39 mouse cellular contexts compared by ENCODE assay signal in the genomic region with DNA sequence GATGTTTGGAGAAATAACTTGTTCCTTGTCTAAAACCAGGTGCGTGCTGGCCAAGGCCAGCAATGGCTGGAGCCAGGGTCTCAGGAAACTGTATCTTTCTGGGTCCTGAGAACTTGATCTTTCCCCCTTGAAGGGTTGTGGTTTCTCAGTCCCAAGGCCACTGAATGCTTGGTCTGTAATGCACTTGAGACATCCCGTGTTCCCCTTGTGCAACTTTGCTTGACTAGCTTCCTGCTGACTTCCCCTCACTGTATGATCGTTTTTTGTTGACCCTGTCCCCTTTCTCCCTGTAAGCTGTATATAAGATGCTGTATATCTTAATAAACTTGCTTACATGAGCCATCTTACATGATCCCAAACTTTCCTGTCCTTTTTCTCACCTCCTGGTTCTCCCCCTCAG. TPM values are rescaled to one million over a fixed set of nuclear protein-coding genes. Genes with fewer than 3 reads are reported as not detected.
"Had no signal": no experiment of that assay in that cellular context is flagged by ENCODE, and none has a peak within 500 bp of the region (broad histone marks: within the 10 kb centered on the region; RNA-seq: fewer than 3 reads in every experiment).

No protein-coding gene starts in this region.

- H3K4me3 ChIP-seq: gastrocnemius, adult 2 months; heart, adult 2 months; heart, embryonic 10.5 days; heart, embryonic 12.5 days; hindbrain, embryonic 10.5 days; hindbrain, embryonic 12.5 days; intestine, embryonic 15.5 days; layer of hippocampus, adult 2 months; left cerebral cortex, adult 2 months; limb, embryonic 10.5 days; limb, embryonic 12.5 days; liver, embryonic 12.5 days had no signal

- H3K36me3 ChIP-seq: heart, embryonic 10.5 days; heart, embryonic 12.5 days; hindbrain, embryonic 10.5 days; hindbrain, embryonic 12.5 days; intestine, embryonic 15.5 days; limb, embryonic 10.5 days; limb, embryonic 12.5 days; liver, embryonic 12.5 days had no signal

- H3K4me1 ChIP-seq: heart, embryonic 10.5 days; heart, embryonic 12.5 days; hindbrain, embryonic 12.5 days; intestine, embryonic 15.5 days; limb, embryonic 12.5 days; liver, embryonic 12.5 days had no signal

- ATAC-seq: hindbrain, embryonic 16.5 days; inflammation-experienced regulatory T-cells, adult 6 months; intestine, embryonic 15.5 days; intestine, postnatal 0 days; liver, embryonic 12.5 days had no signal

- H3K27ac ChIP-seq: gastrocnemius, adult 2 months; heart, adult 2 months; heart, embryonic 10.5 days; hindbrain, embryonic 10.5 days; hindbrain, embryonic 12.5 days; hindbrain, embryonic 14.5 days; intestine, embryonic 15.5 days; layer of hippocampus, adult 2 months; left cerebral cortex, adult 2 months; limb, embryonic 10.5 days; limb, embryonic 12.5 days; liver, embryonic 12.5 days had no signal

- H3K9me3 ChIP-seq: heart, embryonic 10.5 days; heart, embryonic 12.5 days; hindbrain, embryonic 10.5 days; hindbrain, embryonic 12.5 days; intestine, embryonic 15.5 days; limb, embryonic 10.5 days; limb, embryonic 12.5 days; liver, embryonic 12.5 days had no signal

- H3K27me3 ChIP-seq: hindbrain, embryonic 12.5 days; intestine, embryonic 15.5 days had no signal

- DNase-seq: gastrocnemius, adult 2 months; gastrocnemius, postnatal 10 days; gastrocnemius, postnatal 25 days; heart, adult 11 months; heart, adult 2 months; heart, postnatal 10 days; heart, postnatal 4 days; kidney, adult 18-20 months; kidney, adult 8-10 months; kidney, postnatal 10 days; kidney, postnatal 36 days had no signal

- H3K9ac ChIP-seq: heart, embryonic 12.5 days; hindbrain, embryonic 12.5 days; hindbrain, embryonic 14.5 days; intestine, embryonic 15.5 days; limb, embryonic 12.5 days; liver, embryonic 12.5 days had no signal

- H3K4me2 ChIP-seq: heart, embryonic 12.5 days; hindbrain, embryonic 12.5 days; hindbrain, embryonic 14.5 days; intestine, embryonic 15.5 days; limb, embryonic 12.5 days; liver, embryonic 12.5 days had no signal

RNA-seq across cellular contexts. Expression of gene Cfap57, which starts 10.7 kb away (rescaled TPM):
- total RNA-seq: gastrocnemius, adult 2 months; gastrocnemius, postnatal 10 days; gastrocnemius, postnatal 25 days; gastrocnemius, postnatal 4 days; liver, adult 2 months had no signal
- polyA plus RNA-seq: liver, adult 2 months had no signal

RNA-seq across cellular contexts. Expression of gene Olfr62, which starts 48.9 kb away (rescaled TPM):
- total RNA-seq: gastrocnemius, adult 2 months; gastrocnemius, postnatal 10 days; gastrocnemius, postnatal 25 days; gastrocnemius, postnatal 4 days; heart, adult 2 months; heart, postnatal 10 days; heart, postnatal 25 days; heart, postnatal 4 days; layer of hippocampus, adult 2 months; layer of hippocampus, postnatal 10 days; layer of hippocampus, postnatal 25 days; left cerebral cortex, adult 2 months; left cerebral cortex, postnatal 14 days; left cerebral cortex, postnatal 36 days; liver, adult 2 months had no signal
- polyA plus RNA-seq: frontal cortex, adult 2 months; heart, adult 2 months; heart, embryonic 10.5 days; heart, embryonic 12.5 days; heart, embryonic 14.5 days; heart, embryonic 16.5 days; hindbrain, embryonic 10.5 days; hindbrain, embryonic 12.5 days; hindbrain, embryonic 14.5 days; hindbrain, embryonic 16.5 days; inflammation-experienced regulatory T-cells, adult 6 months; intestine, embryonic 15.5 days; intestine, postnatal 0 days; kidney, embryonic 14.5 days; kidney, embryonic 16.5 days; large intestine, adult 2 months; limb, embryonic 10.5 days; limb, embryonic 12.5 days; limb, embryonic 14.5 days; liver, adult 2 months; liver, embryonic 12.5 days had no signal
